Mouse (Mus musculus) large intestine, adult 2 months (tissue): ENCODE data around the gene Arhgap10. TPM values are rescaled to one million over a fixed set of nuclear protein-coding genes. Genes with fewer than 3 reads are reported as not detected.

ENCODE experiments used
- DNase-seq: peaks from one replicate; pipeline ENCODE4 v3.0.0-alpha.2; 2012; ENCODE audit warnings: low read depth, low spot score
- WGBS: fragments of 180-500 bp; shearing (Covaris S2); methylation state at CpG from one replicate; pipeline ENCODE4 v1.1.7; 2018; 5-methylcytosine and 5-hydroxymethylcytosine counted together
- polyA plus RNA-seq: library from polyadenylated mRNA; depleted of rRNA; stranded (reverse); fragments of >200 nt; gene quantifications from 2 replicates; pipeline ENCODE4 v1.2.3, GENCODE M21; 2012

Gene Arhgap10
- polyA plus RNA-seq, 1 experiment: 3.7 TPM

DNA sequence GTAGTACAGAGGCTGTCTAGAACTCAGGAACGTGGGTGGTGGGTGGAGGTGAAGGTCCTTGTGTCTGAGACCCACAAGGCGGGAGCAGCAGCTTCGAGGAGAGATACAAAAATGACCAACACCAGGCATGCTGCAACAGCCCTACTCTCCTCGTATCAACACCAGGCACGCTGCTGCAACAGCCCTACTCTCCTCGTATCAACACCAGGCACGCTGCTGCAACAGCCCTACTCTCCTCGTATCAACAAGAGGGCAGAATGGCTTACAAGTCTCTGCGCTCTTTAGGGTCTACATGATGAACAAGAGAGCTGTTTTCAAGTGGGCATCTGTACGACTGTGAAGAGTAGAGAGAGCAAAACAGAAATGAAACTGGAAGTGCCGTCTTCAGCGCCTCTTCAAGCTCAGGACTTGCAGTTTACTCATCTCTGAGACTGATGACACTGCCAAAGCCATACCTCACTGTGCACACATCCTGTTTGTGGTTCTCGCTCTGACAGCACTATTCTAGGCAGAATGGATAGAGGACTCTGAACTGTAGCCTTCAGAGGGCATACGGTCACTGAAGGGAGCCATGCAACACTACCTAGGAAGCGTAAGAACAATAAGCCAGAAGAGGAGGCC lies 95.0 kb downstream of the Arhgap10 start:
- 62% methylated on average over 15 of the region's 15 CpGs for WGBS
- no peak for DNase-seq

DNA sequence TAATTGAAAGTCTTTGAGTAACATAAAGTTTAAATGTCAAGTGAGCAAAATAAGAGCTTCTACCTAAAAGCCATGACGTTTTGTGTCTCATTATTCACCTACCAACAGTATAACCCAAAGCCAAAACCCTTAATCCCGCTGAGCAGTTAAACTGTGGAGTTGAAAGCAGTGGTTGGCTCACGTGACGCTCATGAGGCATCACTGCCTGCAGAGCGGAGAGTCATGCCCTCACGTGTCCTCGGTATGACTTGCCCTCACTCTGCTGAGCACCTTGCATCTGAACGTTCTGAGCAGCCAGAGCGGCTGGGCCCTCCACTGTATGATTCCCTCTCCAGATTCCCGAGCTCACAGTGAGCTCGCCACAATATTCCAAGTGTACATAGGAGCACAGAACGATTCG lies 96.2 kb downstream of the Arhgap10 start:
- no peak for DNase-seq
- WGBS: 81% methylated on average over 13 of the region's 13 CpGs

DNA sequence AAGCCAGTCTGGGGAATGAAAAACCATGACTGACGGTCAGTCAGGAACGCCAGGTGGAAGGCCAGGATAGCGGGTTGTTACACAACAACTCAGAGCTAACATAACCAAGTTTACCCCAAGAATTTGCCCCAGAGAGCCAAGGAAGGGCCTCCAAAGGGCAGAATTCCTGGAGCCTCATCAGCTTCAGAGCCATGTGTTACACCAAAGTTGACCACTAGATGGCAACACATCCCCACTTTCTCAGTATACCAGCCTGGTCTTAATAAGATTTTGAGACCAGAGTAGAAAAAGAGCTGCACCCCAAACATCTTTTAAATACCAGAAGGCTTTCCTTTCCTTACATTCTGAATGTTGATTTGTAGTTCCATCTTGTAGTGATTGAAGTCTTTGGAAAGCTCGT lies 98.0 kb downstream of the Arhgap10 start:
- DNase-seq: no peak
- WGBS: 48% methylated on average over 4 of the region's 4 CpGs

DNA sequence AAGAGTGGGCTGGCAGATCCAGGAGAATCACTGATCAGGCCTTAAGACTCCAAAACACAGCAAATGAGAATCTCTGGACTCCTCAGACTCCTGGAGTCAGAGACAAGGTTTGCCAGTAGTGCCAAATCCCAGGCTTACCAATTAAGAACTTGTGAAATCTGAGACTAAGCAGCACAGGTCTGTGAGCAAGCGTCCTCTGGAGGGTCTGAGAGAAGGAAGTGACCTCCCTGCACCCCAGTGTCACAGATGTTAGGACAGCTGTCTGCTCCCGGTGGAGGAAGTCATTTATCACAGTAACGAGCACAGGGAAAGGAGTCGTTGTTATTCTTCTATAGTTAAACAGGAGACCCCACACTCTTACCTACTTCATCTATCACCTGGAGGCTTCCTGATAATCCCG lies 101.0 kb downstream of the Arhgap10 start:
- DNase-seq: no peak
- 38% methylated on average over 5 of the region's 5 CpGs for WGBS

DNA sequence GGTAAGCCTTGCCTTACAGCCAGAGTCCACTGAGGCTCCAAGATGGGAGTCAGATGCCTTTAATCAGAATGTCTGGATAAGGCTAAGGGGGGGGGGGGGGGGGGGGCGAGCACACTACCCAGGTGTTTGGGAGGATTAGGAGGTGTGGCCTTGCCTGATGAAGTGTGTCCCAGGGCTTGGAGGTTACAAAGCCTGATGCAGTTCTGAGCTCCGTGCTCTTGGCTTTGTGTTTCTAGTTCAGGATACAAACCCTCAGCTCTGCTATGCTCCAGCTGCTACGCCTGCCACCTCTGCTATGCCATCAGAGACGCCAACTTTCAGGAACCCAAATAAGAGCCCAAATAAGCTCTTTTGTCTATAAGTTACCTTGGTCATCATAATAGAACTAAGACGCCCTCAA lies 101.7 kb downstream of the Arhgap10 start:
- no peak for DNase-seq
- 82% methylated on average over 5 of the region's 5 CpGs for WGBS

DNA sequence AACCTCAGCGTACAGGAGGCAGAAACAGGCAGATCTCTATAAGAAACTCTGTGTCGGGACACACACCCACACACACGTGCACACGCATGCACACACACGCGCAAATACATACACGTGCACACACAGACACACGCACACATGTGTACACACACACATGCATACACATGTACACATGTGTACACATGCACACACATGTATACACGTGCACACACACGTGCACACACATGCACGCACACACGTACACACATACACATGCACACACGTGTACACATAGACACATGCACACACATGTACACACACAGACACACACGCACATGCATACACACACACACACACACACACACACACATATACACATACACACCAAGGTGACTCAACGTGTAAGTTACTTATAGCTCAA lies 106.5 kb downstream of the Arhgap10 start:
- WGBS: 97% methylated on average over 15 of the region's 15 CpGs
- no peak for DNase-seq

DNA sequence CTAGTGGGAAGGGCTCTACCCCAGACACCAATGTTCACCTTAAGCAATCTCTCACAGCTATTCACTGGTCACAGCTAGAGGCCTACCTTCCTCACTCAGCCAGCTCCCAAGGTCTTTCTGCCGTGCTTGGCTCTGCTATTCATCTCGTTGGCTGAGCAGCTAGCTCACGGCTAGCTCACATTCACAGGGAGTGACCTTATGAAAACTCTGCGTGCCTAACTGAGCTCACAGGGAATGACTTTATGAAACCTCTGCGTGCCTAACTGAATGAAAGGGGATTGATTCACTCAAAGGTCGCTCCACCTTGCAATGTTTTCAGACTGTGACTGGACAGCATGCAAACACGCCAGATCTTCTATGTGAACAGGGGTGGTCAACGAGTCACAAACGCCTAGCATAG lies 107.4 kb downstream of the Arhgap10 start:
- 80% methylated on average over 9 of the region's 9 CpGs for WGBS
- DNase-seq: no peak

DNA sequence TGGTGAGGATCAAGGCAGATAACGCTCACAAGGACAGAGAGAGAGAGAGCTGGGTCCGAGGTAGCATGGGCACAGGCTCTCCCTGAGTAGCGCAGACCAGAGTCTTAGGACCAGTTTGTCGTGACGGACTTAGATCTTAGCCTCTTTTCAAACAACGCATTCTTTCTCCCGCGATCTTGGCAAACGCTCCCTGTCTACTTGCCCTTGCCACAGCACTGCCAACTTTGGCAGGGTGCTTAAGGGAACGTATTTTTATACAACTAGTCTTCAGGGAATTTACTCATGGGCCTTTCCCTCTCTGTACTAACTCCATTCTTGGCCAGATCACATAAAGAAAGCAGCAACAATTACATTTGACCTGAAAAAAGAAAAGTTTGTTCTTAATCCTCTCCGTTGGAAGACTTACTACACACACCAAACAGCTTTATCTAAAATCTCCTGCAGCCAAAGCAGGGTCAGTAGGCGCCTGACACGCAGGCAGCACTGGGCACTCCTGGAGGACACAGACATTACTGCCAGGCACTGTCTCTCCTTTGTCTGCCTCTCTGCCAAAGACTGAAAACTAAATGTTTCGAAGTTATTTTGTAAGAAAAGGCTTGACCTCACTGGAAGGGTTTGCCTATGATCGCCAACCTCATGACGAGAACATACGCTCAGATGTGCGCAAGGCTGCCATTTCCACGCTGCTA lies 109.1 kb downstream of the Arhgap10 start:
- DNase-seq: no peak
- 89% methylated on average over 19 of the region's 19 CpGs for WGBS

DNA sequence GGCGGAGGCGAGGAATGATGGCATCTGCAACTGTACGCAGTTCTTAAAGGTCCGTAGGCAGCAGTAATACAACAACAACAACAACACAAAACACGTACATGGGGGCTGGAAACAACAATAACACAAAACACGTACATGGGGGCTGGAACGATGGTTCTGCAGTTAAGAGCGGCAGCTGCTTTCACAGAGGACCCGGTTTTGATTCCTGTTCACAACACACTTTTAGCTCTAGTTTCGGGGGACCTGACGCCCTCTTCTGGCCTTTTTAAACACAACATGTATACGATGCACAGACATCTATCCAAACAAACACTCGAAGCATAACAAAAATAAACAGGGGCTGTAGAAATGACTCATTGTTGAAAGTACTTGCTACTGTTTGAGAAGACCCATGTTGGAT lies 110.9 kb downstream of the Arhgap10 start:
- WGBS: 89% methylated on average over 13 of the region's 13 CpGs
- no peak for DNase-seq

DNA sequence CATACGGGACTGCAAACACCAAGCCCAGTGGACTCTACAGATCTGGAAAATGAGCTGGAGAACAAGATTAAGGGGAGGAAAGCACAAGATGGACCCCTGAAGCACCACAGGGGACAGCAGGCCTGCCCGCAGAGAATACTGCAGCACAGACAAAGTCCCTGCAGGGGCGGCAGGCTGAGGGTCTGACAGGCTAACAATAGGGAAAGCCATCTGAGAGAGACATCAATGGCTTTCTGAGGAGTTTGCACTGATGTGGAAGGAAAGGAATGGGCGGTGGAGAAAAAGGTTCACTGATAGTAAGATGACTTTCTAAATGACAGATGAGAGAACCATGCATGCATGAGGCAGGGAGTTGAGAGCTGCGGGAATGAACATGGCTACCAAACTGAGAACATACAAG lies 111.3 kb downstream of the Arhgap10 start:
- 98% methylated on average over 5 of the region's 5 CpGs for WGBS
- no peak for DNase-seq

DNA sequence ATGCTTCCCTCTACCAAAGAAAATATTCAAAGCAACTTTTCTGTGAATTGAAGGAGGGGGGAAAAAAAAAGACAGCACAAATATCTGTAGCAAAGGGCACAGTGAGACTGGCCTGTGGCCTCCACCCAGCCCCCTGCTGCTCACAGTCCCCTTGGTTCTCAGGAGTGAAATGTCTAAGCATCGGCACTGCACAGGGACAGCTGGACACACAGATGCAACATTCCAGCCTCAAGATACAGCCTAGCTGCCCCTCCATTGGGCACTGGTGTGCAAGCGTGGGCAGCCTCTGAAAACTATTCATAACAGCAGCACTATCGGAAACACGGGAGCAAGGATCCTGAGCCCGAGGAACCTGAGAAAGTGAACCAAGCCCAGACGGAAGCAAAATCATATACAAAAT lies 113.7 kb downstream of the Arhgap10 start:
- 83% methylated on average over 6 of the region's 6 CpGs for WGBS
- DNase-seq: no peak

DNA sequence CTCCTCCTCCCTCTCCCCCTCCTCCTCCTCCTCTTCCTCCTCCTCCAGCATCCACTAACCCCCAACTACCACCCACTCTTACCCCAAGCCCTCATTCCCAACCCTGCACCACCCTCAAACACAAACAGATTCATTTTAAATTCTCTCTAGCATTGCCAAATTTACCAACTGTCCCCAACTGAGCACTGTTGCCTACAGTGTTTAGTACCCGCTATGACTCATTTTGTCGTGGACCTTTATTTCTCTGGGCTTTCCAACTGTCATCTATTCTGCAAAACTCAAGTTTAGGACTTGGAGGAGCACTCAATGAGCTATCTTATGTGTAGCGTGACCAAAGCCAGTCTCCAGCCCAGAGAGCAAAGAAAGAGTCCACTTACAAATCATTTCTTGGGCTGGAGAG lies 115.8 kb downstream of the Arhgap10 start:
- DNase-seq: no peak
- WGBS: 83% methylated on average over 3 of the region's 3 CpGs

DNA sequence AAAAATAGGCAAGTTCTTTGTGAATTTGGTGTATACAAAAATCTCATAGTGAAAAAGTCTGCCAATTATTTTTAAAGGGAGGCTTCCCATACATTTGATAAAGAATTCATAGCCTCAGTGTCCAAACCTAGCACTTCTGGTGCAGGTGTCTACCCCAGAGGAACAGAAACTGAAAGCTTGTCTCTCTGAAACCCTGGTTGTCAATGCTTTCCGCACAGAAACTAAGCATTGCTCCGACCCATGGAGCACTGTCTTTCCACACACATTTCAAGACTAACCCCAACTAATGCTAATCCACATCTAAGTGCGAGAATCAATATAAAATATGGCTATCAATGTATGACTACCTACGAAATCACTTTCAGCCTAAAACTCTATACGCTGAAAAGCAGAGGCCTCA lies 116.6 kb downstream of the Arhgap10 start:
- 62% methylated on average over 5 of the region's 5 CpGs for WGBS
- DNase-seq: no peak

DNA sequence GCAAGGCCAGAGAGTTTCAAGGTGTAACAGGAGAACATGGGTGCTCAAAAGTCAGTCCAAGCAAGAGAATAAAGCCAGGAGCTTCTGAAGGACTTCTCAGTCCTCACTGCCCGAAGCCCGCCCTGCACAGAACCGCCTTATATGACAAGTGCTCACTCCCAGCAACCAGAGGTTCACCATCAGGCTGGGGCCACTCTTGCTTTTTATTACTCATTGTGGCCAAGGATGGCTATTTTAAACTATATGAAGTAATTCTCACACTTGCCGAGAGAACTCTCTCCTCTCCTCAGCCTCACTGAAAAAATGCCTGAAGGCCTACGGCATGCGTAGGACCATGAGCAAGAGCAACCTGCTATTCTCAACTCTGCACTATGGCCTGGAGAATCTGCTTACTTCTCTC lies 133.7 kb downstream of the Arhgap10 start:
- no peak for DNase-seq
- 94% methylated on average over 6 of the region's 6 CpGs for WGBS

DNA sequence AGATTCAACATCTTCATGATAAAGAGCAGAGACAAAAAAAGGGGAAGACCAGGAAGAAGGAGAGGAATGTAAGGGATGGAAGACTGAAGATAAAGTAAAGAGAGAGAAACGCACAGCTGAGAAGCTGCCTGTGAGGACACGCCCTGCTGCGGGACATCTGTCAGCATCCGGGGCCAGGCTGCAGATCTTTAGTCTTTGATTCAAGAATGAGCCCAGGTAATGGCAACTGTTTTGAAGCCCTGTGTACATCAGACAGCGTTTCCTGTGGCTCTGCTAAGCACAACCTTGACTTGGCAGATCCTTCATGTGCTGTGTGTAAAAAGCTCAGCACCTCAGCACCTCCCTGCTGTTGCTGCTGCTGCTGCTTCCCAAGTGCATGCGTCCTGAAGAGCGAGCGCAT lies 134.1 kb downstream of the Arhgap10 start:
- DNase-seq: no peak
- WGBS: 76% methylated on average over 8 of the region's 8 CpGs

DNA sequence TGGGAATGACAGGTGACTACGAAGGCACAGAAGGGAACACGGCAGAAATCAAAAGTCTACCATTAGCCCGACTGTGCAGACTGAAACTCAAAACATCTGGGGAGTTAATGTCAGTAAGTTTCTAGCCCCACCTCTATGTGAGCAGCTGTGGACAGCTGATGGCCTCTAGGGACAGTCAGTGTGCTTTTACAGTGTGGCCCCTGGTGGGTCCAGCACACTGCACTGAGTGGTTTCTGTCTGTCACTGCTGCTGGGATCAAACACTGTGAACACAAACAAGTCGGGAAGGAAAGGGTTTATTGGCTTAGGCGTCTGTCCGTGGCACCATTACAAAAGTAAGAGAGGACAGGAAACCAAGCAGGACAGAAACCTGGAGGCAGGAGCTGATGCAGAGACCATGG lies 136.9 kb downstream of the Arhgap10 start:
- no peak for DNase-seq
- WGBS: 70% methylated on average over 6 of the region's 6 CpGs

DNA sequence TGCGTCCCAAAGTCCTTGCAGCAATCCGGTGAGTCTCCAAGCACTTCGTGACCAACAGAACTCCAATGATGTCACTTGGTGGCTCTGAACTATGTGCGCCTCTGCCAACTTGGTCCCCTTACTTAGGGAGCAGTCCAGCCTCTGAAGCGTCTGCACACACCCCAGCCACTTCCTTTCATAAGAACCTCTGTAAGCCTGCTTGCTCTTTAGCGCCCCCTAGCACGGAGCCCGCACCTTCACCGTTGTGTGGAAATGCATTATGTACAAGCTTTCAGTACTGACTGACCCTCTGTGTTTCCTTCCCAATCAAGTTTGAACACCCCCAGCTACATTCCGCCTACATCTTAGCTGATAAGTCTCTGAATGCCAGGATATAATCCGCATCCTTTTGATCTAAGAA lies 138.5 kb downstream of the Arhgap10 start:
- WGBS: 79% methylated on average over 11 of the region's 11 CpGs
- no peak for DNase-seq

DNA sequence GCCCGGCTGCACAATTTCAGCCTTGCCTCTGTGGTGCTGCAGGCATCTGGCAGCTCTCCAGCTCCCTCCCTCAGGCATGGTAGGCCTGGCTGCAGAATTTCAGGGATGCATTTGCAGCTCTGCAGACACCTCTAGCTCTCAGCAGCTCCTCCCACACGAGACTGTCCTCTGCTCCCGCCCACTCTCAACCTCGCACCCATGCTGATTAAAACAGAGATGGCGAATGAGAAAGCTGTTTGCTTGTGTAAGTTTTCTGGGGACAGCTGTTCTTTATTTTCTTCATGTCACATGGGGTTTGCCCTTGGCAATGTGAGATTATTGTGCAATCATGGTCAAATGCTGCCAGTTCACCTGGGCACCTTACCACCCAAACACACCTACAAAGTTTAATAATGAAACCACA lies 141.3 kb downstream of the Arhgap10 start:
- 19% methylated on average over 5 of the region's 5 CpGs for WGBS
- no peak for DNase-seq

DNA sequence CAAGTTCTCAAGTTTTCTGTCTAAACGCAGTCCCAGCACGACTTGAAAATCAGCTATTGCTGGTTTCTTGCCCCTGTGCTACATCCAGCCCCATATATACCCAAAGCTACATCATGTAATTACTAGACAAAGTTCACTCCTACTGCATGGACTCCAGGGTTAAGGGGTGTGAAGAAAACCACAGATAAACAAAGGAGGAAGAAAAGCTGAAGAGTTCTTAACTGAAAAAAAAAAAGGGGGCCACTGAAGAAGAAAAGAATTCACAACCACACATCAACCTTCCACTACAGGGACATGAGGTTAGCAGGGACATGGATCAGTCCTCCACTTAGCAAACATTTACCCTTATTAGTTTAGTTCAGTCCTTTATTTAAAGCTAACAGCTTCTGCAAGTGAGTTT lies 141.8 kb downstream of the Arhgap10 start:
- DNase-seq: no peak
- WGBS: 77% methylated on average over 2 of the region's 2 CpGs

DNA sequence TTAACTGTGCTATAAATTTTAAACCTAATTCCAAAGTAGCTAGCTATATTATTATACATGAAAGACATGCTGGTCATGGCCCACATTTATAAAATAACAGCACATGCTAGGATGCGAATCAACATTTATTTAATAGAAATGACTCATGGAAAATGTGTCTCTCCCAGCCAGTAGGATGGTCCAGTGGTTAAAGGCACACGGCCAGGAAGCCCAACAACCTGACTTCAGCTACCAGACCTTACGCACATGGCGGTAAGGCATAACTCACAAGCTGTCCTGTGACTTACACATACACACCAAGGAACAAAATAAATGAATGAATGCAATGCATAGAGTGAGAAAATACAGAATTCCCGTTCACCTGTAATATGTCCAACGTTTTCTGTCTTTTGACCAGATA lies 146.7 kb downstream of the Arhgap10 start:
- WGBS: 84% methylated on average over 6 of the region's 6 CpGs
- no peak for DNase-seq

DNA sequence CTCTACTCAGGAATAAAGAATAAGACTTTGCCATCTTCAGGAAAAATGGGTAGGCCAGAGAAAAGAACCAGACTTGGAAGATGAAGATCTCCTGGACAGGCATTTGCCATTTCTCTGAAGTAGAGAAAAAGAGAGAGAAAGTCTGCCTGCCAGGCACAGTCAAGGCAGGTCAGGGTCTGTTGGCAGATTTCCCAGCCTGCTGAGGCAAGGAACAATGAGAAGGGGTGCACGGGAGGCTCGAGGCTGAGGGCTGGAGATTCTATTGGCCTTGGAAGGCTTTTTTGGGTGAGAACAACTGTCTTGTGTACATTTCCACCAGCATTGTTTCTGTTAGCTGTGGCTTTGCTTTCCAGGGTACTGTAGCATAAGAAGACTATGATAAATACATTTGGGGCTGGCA lies 147.4 kb downstream of the Arhgap10 start:
- whole genome bisulfite sequencing: 37% methylated on average over 2 of the region's 2 CpGs
- DNase-seq: no peak

DNA sequence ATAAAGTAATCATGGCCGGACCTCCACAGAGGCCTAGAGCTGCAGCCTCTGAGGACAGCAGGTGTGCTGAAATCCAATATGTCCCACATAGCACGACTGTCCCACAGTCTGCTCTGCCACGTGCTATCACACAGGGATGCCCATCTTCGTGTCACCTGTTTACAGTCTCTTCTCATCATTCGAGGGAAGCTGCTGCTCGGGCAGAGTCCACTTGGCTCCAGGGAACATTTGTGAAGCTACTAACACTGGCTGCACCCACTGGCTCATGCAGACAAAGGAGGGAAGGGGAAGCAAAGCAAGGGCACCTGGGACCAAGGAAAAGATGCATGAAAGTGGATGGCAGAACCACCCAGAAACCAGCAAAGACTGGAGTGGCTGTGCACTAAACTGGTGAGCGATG lies 148.1 kb downstream of the Arhgap10 start:
- 73% methylated on average over 7 of the region's 7 CpGs for WGBS

More for the DNA sequence above, 148.1 kb downstream of the Arhgap10 start:
- no peak for DNase-seq
